13 mouse cellular contexts compared by ENCODE assay signal in genomic region chr2:165948007-165948406, GRCm38 (mm10). TPM values are rescaled to one million over a fixed set of nuclear protein-coding genes. Genes with fewer than 3 reads are reported as not detected.
DNase-seq lines count a peak whose midpoint lies in the region; ATAC-seq and TF ChIP-seq lines count a peak whose summit lies in the region.
"Had no signal": no experiment of that assay in that cellular context is flagged by ENCODE, and none has a peak within 500 bp of the region (broad histone marks: within the 10 kb centered on the region; RNA-seq: fewer than 3 reads in every experiment).

No protein-coding gene starts in this region.

- H3K4me1 ChIP-seq in spleen, adult 2 months (ENCODE audit: control insufficient read depth, insufficient read depth, insufficient read length): peaks cover 23% of the 10 kb centered on the region; the same call in 1 of the 2 replicates
- peaks cover 42% of the 10 kb centered on the region for H3K4me1 ChIP-seq in bone marrow macrophage, adult 2 months (ENCODE audit: control insufficient read depth, insufficient read depth, low read length)
- H3K4me1 ChIP-seq in liver, embryonic 13.5 days (replicated peaks): peaks cover 62% of the 10 kb centered on the region
- H3K4me1 ChIP-seq: midbrain, embryonic 13.5 days had no signal

- H3K4me3 ChIP-seq in spleen, adult 2 months (ENCODE audit: extremely low read depth, insufficient read depth, insufficient read length): no peak overlapping the region
- no peak overlapping the region; the same call in 1 of the 2 replicates for H3K4me3 ChIP-seq in bone marrow macrophage, adult 2 months (ENCODE audit: insufficient read depth, low read length)
- no peak overlapping the region for H3K4me3 ChIP-seq in liver, embryonic 13.5 days (replicated peaks)
- H3K4me3 ChIP-seq: embryonic facial prominence, embryonic 12.5 days; hindbrain, embryonic 13.5 days; midbrain, embryonic 13.5 days had no signal

- no peak overlapping the region for H3K4me2 ChIP-seq in liver, embryonic 13.5 days
- H3K4me2 ChIP-seq: embryonic facial prominence, embryonic 12.5 days; hindbrain, embryonic 13.5 days; midbrain, embryonic 13.5 days had no signal

- no peaks in the 10 kb centered on the region for H3K36me3 ChIP-seq in spleen, adult 2 months (ENCODE audit: control insufficient read depth, insufficient read depth, low read length)
- no peaks in the 10 kb centered on the region for H3K36me3 ChIP-seq in liver, embryonic 13.5 days
- H3K36me3 ChIP-seq: embryonic facial prominence, embryonic 12.5 days; hindbrain, embryonic 13.5 days; midbrain, embryonic 13.5 days had no signal

- H3K9ac ChIP-seq in liver, embryonic 13.5 days: no peak overlapping the region
- H3K9ac ChIP-seq: embryonic facial prominence, embryonic 12.5 days; hindbrain, embryonic 13.5 days; midbrain, embryonic 13.5 days had no signal

- peak overlapping the region; percentile 85 for H3K27ac ChIP-seq in spleen, adult 2 months (ENCODE audit: insufficient read depth, low read length)
- peak overlapping the region; percentile 100 for H3K27ac ChIP-seq in bone marrow macrophage, adult 2 months (ENCODE audit: insufficient read depth, low read depth, low read length)
- H3K27ac ChIP-seq in liver, embryonic 13.5 days: peak overlapping the region; percentile 9; the same call in 1 of the 2 replicates
- H3K27ac ChIP-seq: embryonic facial prominence, embryonic 12.5 days; hindbrain, embryonic 13.5 days; midbrain, embryonic 13.5 days had no signal

- no peaks in the 10 kb centered on the region for H3K9me3 ChIP-seq in liver, embryonic 13.5 days (replicated peaks)
- H3K9me3 ChIP-seq: embryonic facial prominence, embryonic 12.5 days; hindbrain, embryonic 13.5 days; midbrain, embryonic 13.5 days had no signal

- no peak for ATAC-seq in liver, embryonic 13.5 days (ENCODE audit: low read depth)
- ATAC-seq in neutrophil, adult 5-6 weeks (ENCODE audit: extremely low read depth, insufficient number of reproducible peaks, low FRiP score, poor library complexity, severe bottlenecking): peak; percentile 55; the same call in 1 of the 2 replicates
- ATAC-seq: intestine, embryonic 16.5 days; midbrain, embryonic 13.5 days had no signal

- DNase-seq in spleen, adult 2 months (ENCODE audit: low read depth in 1 of 2, low spot score in 2 of 2): no peak
- DNase-seq in spleen, adult 18-20 months: no peak
- DNase-seq in liver, embryonic 13.5 days: no peak
- DNase-seq in right cerebral cortex, postnatal 25 days: no peak
- DNase-seq in testis, postnatal 14 days (ENCODE audit: low spot score): no peak
- DNase-seq: cerebellum, adult 18-20 months; lung, postnatal 10 days had no signal

- no peaks in the 10 kb centered on the region for H3K27me3 ChIP-seq in spleen, adult 2 months (ENCODE audit: control insufficient read depth, insufficient read depth, low read length)
- H3K27me3 ChIP-seq in liver, embryonic 13.5 days: no peaks in the 10 kb centered on the region
- H3K27me3 ChIP-seq: embryonic facial prominence, embryonic 12.5 days; hindbrain, embryonic 13.5 days; midbrain, embryonic 13.5 days had no signal

- no peak for TF ChIP-seq POLR2A in spleen, adult 2 months (IDR thresholded peaks at IDR 0.05; ENCODE audit: low read depth, low read length)
- TF ChIP-seq POLR2A in bone marrow macrophage, adult 2 months (IDR thresholded peaks at IDR 0.05; ENCODE audit: borderline replicate concordance, low read depth, low read length): no peak

- no peak for TF ChIP-seq CTCF in spleen, adult 2 months (IDR thresholded peaks at IDR 0.05; ENCODE audit: extremely low read depth, insufficient read depth, insufficient read length, insufficient replicate concordance)
- no peak for TF ChIP-seq CTCF in bone marrow macrophage, adult 2 months (IDR thresholded peaks at IDR 0.05; ENCODE audit: low read depth, low read length)

- 31% methylated on average over 1 of the region's 1 CpGs for WGBS in spleen, adult 2 months
- WGBS in liver, embryonic 13.5 days (ENCODE audit: insufficient replicate concordance): 57% methylated on average over 1 of the region's 1 CpGs

RNA-seq across cellular contexts. Expression of gene Ncoa3, which starts 44.4 kb away (rescaled TPM):
- polyA plus RNA-seq in spleen, adult 2 months (2012; rRNA removed): 48.4 and 67.9 TPM in 2 replicates
- 118 and 119 TPM in 2 replicates for polyA plus RNA-seq in bone marrow macrophage, adult 2 months (2012; ENCODE audit: insufficient read depth, insufficient read length, missing spikeins)
- 3.5 and 4.5 TPM in 2 replicates for polyA plus RNA-seq in liver, embryonic 13.5 days (2015; fragmentation: Nextera tagmentation; extraction: Ambion mirVana)
- 148 and 164 TPM in 2 replicates for total RNA-seq in neutrophil, adult 5-6 weeks (2017)

RNA-seq across cellular contexts. Expression of gene Zmynd8, which starts 49.2 kb away (rescaled TPM):
- 25.0 and 25.4 TPM in 2 replicates for polyA plus RNA-seq in spleen, adult 2 months (2012; rRNA removed)
- 97.8 and 99.5 TPM in 2 replicates for polyA plus RNA-seq in bone marrow macrophage, adult 2 months (2012; ENCODE audit: insufficient read depth, insufficient read length, missing spikeins)
- polyA plus RNA-seq in liver, embryonic 13.5 days (2015; fragmentation: Nextera tagmentation; extraction: Ambion mirVana): 26.5 and 28.3 TPM in 2 replicates
- 56.9 and 60.5 TPM in 2 replicates for total RNA-seq in neutrophil, adult 5-6 weeks (2017)

Comparison
In these comparisons a context has a peak if more than half of its experiments do, and no peak if none do; other contexts are left out.
1. H3K27ac ChIP-seq: peak in every context shown above with its lines; median percentile 100 in bone marrow macrophage, adult 2 months; 85 in spleen, adult 2 months; 9 in liver, embryonic 13.5 days.